Mouse (Mus musculus) midbrain, embryonic 14.5 days (tissue): Measurements from ENCODE around the gene Tom1l2. TPM values are rescaled to one million over a fixed set of nuclear protein-coding genes. Genes with fewer than 3 reads are reported as not detected.

Source experiments
- ATAC-seq: fragments of 200-750 bp; cut with Nextera tagmentation; 2 replicates; pipeline ENCODE4 v1.8.0; 2017; ENCODE audit warnings: moderate number of reproducible peaks, moderate library complexity; ENCODE audit not compliant: low FRiP score, low TSS enrichment
- DNase-seq: peaks from one replicate; pipeline ENCODE4 v3.0.0-alpha.2; 2015
- H3K27ac ChIP-seq: fragments of 300-500 bp; sonication (generic); replicated peaks from 2 replicates; pipeline ENCODE4 v1.5.1; 2014; ENCODE audit warnings: mild to moderate bottlenecking, low read depth, low read length, moderate library complexity
- H3K27me3 ChIP-seq: fragments of 300-500 bp; sonication (generic); 2 replicates; pipeline ENCODE4 v1.6.1; 2014; ENCODE audit warnings: low read length, control low read depth, mixed read lengths; ENCODE audit not compliant: control insufficient read depth, insufficient read depth
- H3K36me3 ChIP-seq: fragments of 300-500 bp; sonication (generic); 2 replicates; pipeline ENCODE4 v1.6.1; 2014; ENCODE audit warnings: low read length, control low read depth; ENCODE audit not compliant: control insufficient read depth, insufficient read depth
- H3K4me1 ChIP-seq: fragments of 300-500 bp; sonication (generic); 2 replicates; pipeline ENCODE4 v1.6.1; 2014; ENCODE audit warnings: mild to moderate bottlenecking, antibody characterized with exemption, low read length, control low read depth; ENCODE audit not compliant: control insufficient read depth, insufficient read depth
- H3K4me2 ChIP-seq: fragments of 300-500 bp; sonication (generic); 2 replicates; pipeline ENCODE4 v1.6.1; 2014; ENCODE audit warnings: mild to moderate bottlenecking, low read length, moderate library complexity
- H3K4me3 ChIP-seq: fragments of 300-500 bp; sonication (generic); replicated peaks from 2 replicates; pipeline ENCODE4 v1.5.1; 2014; ENCODE audit warnings: low read depth, low read length
- H3K9ac ChIP-seq: fragments of 300-500 bp; sonication (generic); replicated peaks from 2 replicates; pipeline ENCODE4 v1.6.1; 2014; ENCODE audit warnings: mild to moderate bottlenecking, low read length, moderate library complexity
- H3K9me3 ChIP-seq: fragments of 300-500 bp; sonication (generic); 2 replicates; pipeline ENCODE4 v1.6.1; 2016; ENCODE audit warnings: low read length, control low read depth, mixed read lengths; ENCODE audit not compliant: control insufficient read depth
- WGBS: fragments of 180-500 bp; shearing (Covaris S2); extraction: QIAGEN DNeasy Blood & Tissue Kit; methylation state at CpG from one replicate; pipeline ENCODE4 v1.1.7; 2014; 5-methylcytosine and 5-hydroxymethylcytosine counted together
- polyA plus RNA-seq: library from polyadenylated mRNA; unstranded; fragments of >200 nt; fragmentation: Nextera tagmentation; extraction: Ambion mirVana; gene quantifications from 2 replicates; pipeline ENCODE4 v1.2.1, GENCODE M21; 2014

The Tom1l2 gene
- polyA plus RNA-seq, 1 experiment from 2014 or later, result 48.5 TPM

DNA sequence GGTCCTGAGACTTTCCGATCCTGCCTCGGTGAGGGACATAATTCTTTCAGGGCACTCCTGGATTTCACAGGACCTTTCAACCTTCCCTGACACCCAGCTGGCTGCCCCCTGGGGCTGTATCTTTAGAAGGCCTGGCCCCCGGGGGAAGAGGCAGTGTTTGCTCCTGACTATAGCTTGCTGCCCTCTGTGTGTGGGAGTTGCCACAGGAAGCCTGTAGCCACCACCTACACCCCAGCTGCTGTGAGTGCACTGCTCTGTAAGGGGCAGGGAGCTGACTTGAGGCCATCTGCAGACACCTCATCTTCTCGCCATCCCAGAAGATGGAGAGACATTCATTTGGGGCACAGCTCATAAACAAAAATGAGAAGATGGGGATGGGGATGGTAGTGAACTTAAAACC is 120.8 kb downstream of the Tom1l2 start:
- 42% methylated on average over 4 of the region's 4 CpGs for WGBS
- no peaks in the 10 kb centered on the region for H3K27me3 ChIP-seq
- H3K9me3 ChIP-seq, result no peaks in the 10 kb centered on the region
- no peak for DNase-seq
- H3K4me2 ChIP-seq, result no peak overlapping the region
- ATAC-seq, result no peak
- peaks cover 30% of the 10 kb centered on the region for H3K36me3 ChIP-seq
- H3K9ac ChIP-seq, result no peak overlapping the region
- no peak overlapping the region for H3K4me3 ChIP-seq
- H3K27ac ChIP-seq, result no peak overlapping the region
- H3K4me1 ChIP-seq, result no peaks in the 10 kb centered on the region

GRCm38 (mm10) chr11:60231326-60231725 is 121.4 kb downstream of the Tom1l2 start:
- H3K27ac ChIP-seq, result no peak overlapping the region
- no peaks in the 10 kb centered on the region for H3K9me3 ChIP-seq
- H3K4me2 ChIP-seq, result no peak overlapping the region
- ATAC-seq (no peak), DNase-seq (no peak)
- 47% methylated on average over 3 of the region's 3 CpGs for WGBS
- H3K4me3 ChIP-seq, result no peak overlapping the region
- no peaks in the 10 kb centered on the region for H3K4me1 ChIP-seq
- H3K36me3 ChIP-seq, result peaks cover 24% of the 10 kb centered on the region; the same call in 1 of the 2 replicates
- 0 out of 2 replicates have a peak overlapping the region, but pooled peaks have one; percentile 6 for H3K9ac ChIP-seq
- H3K27me3 ChIP-seq, result no peaks in the 10 kb centered on the region

DNA sequence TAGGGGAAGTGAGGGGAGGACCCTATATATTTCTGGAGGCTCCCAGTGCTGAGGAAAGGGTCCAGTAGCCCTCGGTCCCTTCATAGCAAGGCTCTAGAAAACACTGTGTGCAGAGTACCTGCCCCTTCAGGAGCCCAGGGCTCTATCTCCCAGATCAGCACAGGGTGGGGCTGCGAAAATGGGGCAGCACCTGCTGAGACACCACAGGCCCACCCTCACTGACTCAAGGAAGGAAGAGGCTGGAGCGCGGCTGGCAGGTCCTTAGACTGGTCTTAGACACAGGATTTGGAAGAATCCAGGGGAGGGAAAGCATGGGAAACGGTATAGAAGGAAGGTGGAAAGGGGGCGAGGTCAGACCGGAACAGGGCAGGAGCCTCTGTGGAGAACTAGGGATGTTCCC is 122.2 kb downstream of the Tom1l2 start:
- 87% methylated on average over 7 of the region's 7 CpGs for WGBS
- H3K36me3 ChIP-seq, result peaks cover 24% of the 10 kb centered on the region; the same call in 1 of the 2 replicates
- no peak for DNase-seq
- H3K4me1 ChIP-seq, result no peaks in the 10 kb centered on the region
- H3K9ac ChIP-seq, result no peak overlapping the region
- H3K27me3 ChIP-seq, result no peaks in the 10 kb centered on the region
- no peak for ATAC-seq
- no peak overlapping the region for H3K4me3 ChIP-seq
- H3K9me3 ChIP-seq, result no peaks in the 10 kb centered on the region
- H3K4me2 ChIP-seq, result no peak overlapping the region
- no peak overlapping the region for H3K27ac ChIP-seq

DNA sequence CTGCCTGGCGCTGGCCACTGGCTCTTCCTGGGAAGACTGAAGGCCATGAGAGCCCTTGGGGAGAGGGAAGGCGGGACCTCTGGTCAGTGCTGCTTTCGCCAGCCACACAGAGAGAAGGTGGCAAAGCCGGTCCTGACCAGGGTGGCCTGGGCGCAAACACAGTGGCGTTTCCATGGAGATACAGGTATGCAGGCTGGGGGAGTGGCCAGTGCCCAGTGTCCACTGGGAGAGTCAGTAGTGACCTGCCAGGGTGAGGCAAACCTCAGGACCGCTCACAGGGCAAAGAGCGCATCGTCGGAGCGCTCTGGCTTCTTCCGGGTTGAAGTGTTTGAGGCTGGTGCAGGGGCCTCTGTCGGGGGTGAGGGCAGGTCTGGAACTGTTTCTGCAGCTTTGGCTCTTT is 122.9 kb downstream of the Tom1l2 start:
- Histone ChIP-seq H3K36me3 (peaks cover 20% of the 10 kb centered on the region; the same call in 1 of the 2 replicates), H3K27me3 (no peaks in the 10 kb centered on the region), H3K4me2 (no peak overlapping the region), H3K4me3 (no peak overlapping the region), H3K27ac (no peak overlapping the region), H3K4me1 (no peaks in the 10 kb centered on the region), H3K9me3 (no peaks in the 10 kb centered on the region), H3K9ac (no peak overlapping the region)
- no peak for DNase-seq
- WGBS, result 77% methylated on average over 13 of the region's 13 CpGs
- ATAC-seq, result no peak

- DNase-seq (no peak), ATAC-seq (no peak)
- peaks cover 20% of the 10 kb centered on the region; the same call in 1 of the 2 replicates for H3K36me3 ChIP-seq
- H3K4me1 ChIP-seq, result no peaks in the 10 kb centered on the region
- H3K9me3 ChIP-seq, result no peaks in the 10 kb centered on the region
- WGBS, result 76% methylated on average over 3 of the region's 3 CpGs
- no peak overlapping the region for H3K4me2 ChIP-seq
- no peak overlapping the region for H3K27ac ChIP-seq
- no peak overlapping the region for H3K9ac ChIP-seq
- no peaks in the 10 kb centered on the region for H3K27me3 ChIP-seq
- H3K4me3 ChIP-seq, result no peak overlapping the region
Observed at GRCm38 (mm10) chr11:60228525-60228924, 124.2 kb downstream of the Tom1l2 start.

DNA sequence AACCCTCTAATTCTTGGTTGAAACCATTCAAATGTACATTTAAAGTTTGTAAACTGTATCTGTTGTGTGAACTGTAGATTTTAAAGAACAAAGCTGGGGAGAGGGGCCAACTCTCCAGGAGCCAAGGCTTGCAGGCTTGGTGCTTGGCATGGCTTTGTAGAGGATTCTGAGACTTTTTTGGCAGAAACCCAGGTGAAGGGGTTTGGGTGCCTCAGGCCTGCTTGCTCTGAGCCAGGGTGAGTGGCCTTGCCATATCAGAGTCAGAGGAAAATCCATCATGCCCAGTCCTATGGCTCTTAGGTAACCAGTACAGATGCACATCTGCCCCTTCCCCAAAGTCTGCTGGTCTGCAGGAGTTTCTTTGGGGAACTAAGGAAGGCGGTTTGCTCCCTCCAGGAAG is 126.8 kb downstream of the Tom1l2 start:
- no peak overlapping the region for H3K4me3 ChIP-seq
- no peak overlapping the region for H3K9ac ChIP-seq
- ATAC-seq, result no peak
- WGBS, result 55% methylated on average over 1 of the region's 1 CpGs
- no peaks in the 10 kb centered on the region for H3K9me3 ChIP-seq
- no peak overlapping the region for H3K4me2 ChIP-seq
- H3K4me1 ChIP-seq, result peaks cover 7% of the 10 kb centered on the region
- no peaks in the 10 kb centered on the region for H3K27me3 ChIP-seq
- no peak overlapping the region for H3K27ac ChIP-seq
- no peak for DNase-seq
- H3K36me3 ChIP-seq, result peaks cover 20% of the 10 kb centered on the region; the same call in 1 of the 2 replicates

DNA sequence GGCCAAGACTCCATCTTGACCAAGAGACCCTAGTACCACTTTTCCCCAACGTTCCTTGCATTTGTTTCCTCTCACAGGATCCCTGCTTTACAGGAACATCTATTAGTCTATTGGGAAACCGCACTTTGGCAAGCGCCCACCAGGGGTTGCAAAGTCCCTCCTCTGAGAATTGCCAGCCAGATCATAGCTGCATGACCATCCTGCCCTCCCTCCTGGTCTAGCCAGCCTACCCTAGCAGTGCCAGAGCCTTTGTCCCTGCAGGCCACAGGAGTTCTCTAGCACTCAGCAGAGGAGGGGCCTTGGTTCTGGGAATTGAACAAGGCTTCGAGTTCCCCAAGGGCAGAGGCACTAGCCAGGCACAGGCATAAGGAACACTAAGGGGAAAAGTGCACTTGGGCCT is 128.0 kb downstream of the Tom1l2 start:
- peaks cover 10% of the 10 kb centered on the region for H3K4me1 ChIP-seq
- no peak overlapping the region for H3K4me2 ChIP-seq
- no peak overlapping the region for H3K27ac ChIP-seq
- DNase-seq (no peak), ATAC-seq (no peak)
- 64% methylated on average over 4 of the region's 4 CpGs for WGBS
- no peak overlapping the region for H3K4me3 ChIP-seq
- no peak overlapping the region for H3K9ac ChIP-seq
- H3K36me3 ChIP-seq, result peaks cover 13% of the 10 kb centered on the region; the same call in 1 of the 2 replicates
- no peaks in the 10 kb centered on the region for H3K9me3 ChIP-seq
- H3K27me3 ChIP-seq, result no peaks in the 10 kb centered on the region

- H3K36me3 ChIP-seq, result no peaks in the 10 kb centered on the region
- peak within 1 kb of the TSS; percentile 26 for H3K27ac ChIP-seq
- 5% methylated on average over 46 of the region's 46 CpGs for WGBS
- DNase-seq (peak; percentile 78), ATAC-seq (peak; percentile 65; the same call in 1 of the 2 replicates)
- peak within 1 kb of the TSS; percentile 56 for H3K4me2 ChIP-seq
- peak within 1 kb of the TSS; percentile 23 for H3K4me3 ChIP-seq
- H3K4me1 ChIP-seq, result peaks cover 10% of the 10 kb centered on the region
- no peaks in the 10 kb centered on the region for H3K27me3 ChIP-seq
- no peaks in the 10 kb centered on the region for H3K9me3 ChIP-seq
- no peak within 1 kb of the TSS; the same call in 1 of the 2 replicates for H3K9ac ChIP-seq
Observed at GRCm38 (mm10) chr11:60222469-60223236, 130.1 kb downstream of the Tom1l2 start, which contains the start of gene Srebf1. Gene Srebf1 (minus strand): TSS chr11:60222581.

GRCm38 (mm10) chr11:60222085-60222468 is 130.6 kb downstream of the Tom1l2 start:
- Histone ChIP-seq H3K27me3 (no peaks in the 10 kb centered on the region), H3K4me2 (peak overlapping the region; percentile 56), H3K4me1 (peaks cover 10% of the 10 kb centered on the region), H3K9ac (no peak overlapping the region), H3K4me3 (no peak overlapping the region), H3K36me3 (no peaks in the 10 kb centered on the region), H3K27ac (no peak overlapping the region), H3K9me3 (no peaks in the 10 kb centered on the region)
- ATAC-seq (no peak), DNase-seq (no peak)
- 57% methylated on average over 3 of the region's 3 CpGs for WGBS
